Mouse (Mus musculus) hindbrain, postnatal 0 days (tissue): ENCODE measurements around the gene Ube2s. TPM values are rescaled to one million over a fixed set of nuclear protein-coding genes. Genes with fewer than 3 reads are reported as not detected.

Experiments
- ATAC-seq: fragments of 200-750 bp; cut with Nextera tagmentation; 2 replicates; pipeline ENCODE4 v1.8.0; 2017; ENCODE audit warnings: mild to moderate bottlenecking, moderate TSS enrichment, moderate library complexity
- DNase-seq: peaks from one replicate; pipeline ENCODE4 v3.0.0-alpha.2; 2015; ENCODE audit warnings: low spot score
- H3K27ac ChIP-seq: fragments of 300-500 bp; sonication (generic); 2 replicates; pipeline ENCODE4 v1.5.1; 2014; ENCODE audit warnings: mild to moderate bottlenecking
- H3K27me3 ChIP-seq: fragments of 300-500 bp; sonication (generic); 2 replicates; pipeline ENCODE4 v1.6.1; 2014; ENCODE audit warnings: low read length, mixed read lengths; ENCODE audit not compliant: insufficient read depth
- H3K36me3 ChIP-seq: fragments of 300-500 bp; sonication (generic); 2 replicates; pipeline ENCODE4 v1.6.1; 2014; ENCODE audit warnings: low read length, mixed read lengths; ENCODE audit not compliant: insufficient read depth
- H3K4me1 ChIP-seq: fragments of 300-500 bp; sonication (generic); 2 replicates; pipeline ENCODE4 v1.6.1; 2014; ENCODE audit warnings: antibody characterized with exemption, low read length, mixed read lengths; ENCODE audit not compliant: insufficient read depth
- H3K4me2 ChIP-seq: fragments of 300-500 bp; sonication (generic); 2 replicates; pipeline ENCODE4 v1.6.1; 2014; ENCODE audit warnings: low read depth, mild to moderate bottlenecking, low read length, moderate library complexity, mixed read lengths
- H3K4me3 ChIP-seq: fragments of 300-500 bp; sonication (generic); 2 replicates; pipeline ENCODE4 v1.5.1; 2014; ENCODE audit warnings: low read length
- H3K9ac ChIP-seq: fragments of 300-500 bp; sonication (generic); replicated peaks from 2 replicates; pipeline ENCODE4 v1.6.1; 2014; ENCODE audit warnings: mild to moderate bottlenecking, low read length, moderate library complexity, mixed read lengths
- H3K9me3 ChIP-seq: fragments of 300-500 bp; sonication (generic); 2 replicates; pipeline ENCODE4 v1.6.1; 2016; ENCODE audit warnings: low read length, mixed read lengths
- CTCF ChIP-seq: IDR thresholded peaks from 2 replicates; pipeline ENCODE4 v1.5.1; 2016; ENCODE audit warnings: antibody characterized with exemption, control low read depth, low read depth
- WGBS: fragments of 180-500 bp; shearing (Covaris S2); extraction: QIAGEN DNeasy Blood & Tissue Kit; methylation state at CpG from one replicate; pipeline ENCODE4 v1.1.7; 2014; 5-methylcytosine and 5-hydroxymethylcytosine counted together
- polyA plus RNA-seq: library from polyadenylated mRNA; unstranded; fragments of >200 nt; fragmentation: Nextera tagmentation; extraction: Ambion mirVana; gene quantifications from 2 replicates; pipeline ENCODE4 v1.2.1, GENCODE M21; 2015
- total RNA-seq: library from RNA; depleted of rRNA; stranded (reverse); fragments of >200 nt; gene quantifications from 2 replicates; pipeline ENCODE4 v1.2.3, GENCODE M21; 2014

Gene Ube2s
- total and polyA plus RNA-seq, 2 experiments from 2014 or later: 223 to 324 TPM

GRCm38 (mm10) chr7:4779921-4780320 is 32.5 kb downstream of the Ube2s start:
- no peak for TF ChIP-seq CTCF
- DNase-seq (no peak), ATAC-seq (no peak)
- H3K36me3 ChIP-seq: no peaks in the 10 kb centered on the region
- H3K9ac ChIP-seq: no peak overlapping the region
- H3K4me1 ChIP-seq: 0 out of 2 replicates have a peak, but pooled peaks cover 3% of the 10 kb centered on the region
- H3K4me2 ChIP-seq: no peak overlapping the region
- no peak overlapping the region for H3K4me3 ChIP-seq
- 33% methylated on average over 5 of the region's 5 CpGs for WGBS
- no peaks in the 10 kb centered on the region for H3K9me3 ChIP-seq
- no peak overlapping the region for H3K27ac ChIP-seq
- peaks cover 34% of the 10 kb centered on the region for H3K27me3 ChIP-seq

GRCm38 (mm10) chr7:4777851-4778637 is 34.3 kb downstream of the Ube2s start:
- Histone ChIP-seq H3K36me3 (no peaks in the 10 kb centered on the region), H3K4me3 (no peak overlapping the region), H3K27ac (no peak overlapping the region), H3K4me2 (no peak overlapping the region), H3K9ac (no peak overlapping the region), H3K27me3 (peaks cover 34% of the 10 kb centered on the region), H3K9me3 (no peaks in the 10 kb centered on the region), H3K4me1 (0 out of 2 replicates have a peak, but pooled peaks cover 3% of the 10 kb centered on the region)
- TF ChIP-seq CTCF: no peak
- DNase-seq: no peak
- no peak for ATAC-seq
- 5% methylated on average over 19 of the region's 20 CpGs for WGBS

DNA sequence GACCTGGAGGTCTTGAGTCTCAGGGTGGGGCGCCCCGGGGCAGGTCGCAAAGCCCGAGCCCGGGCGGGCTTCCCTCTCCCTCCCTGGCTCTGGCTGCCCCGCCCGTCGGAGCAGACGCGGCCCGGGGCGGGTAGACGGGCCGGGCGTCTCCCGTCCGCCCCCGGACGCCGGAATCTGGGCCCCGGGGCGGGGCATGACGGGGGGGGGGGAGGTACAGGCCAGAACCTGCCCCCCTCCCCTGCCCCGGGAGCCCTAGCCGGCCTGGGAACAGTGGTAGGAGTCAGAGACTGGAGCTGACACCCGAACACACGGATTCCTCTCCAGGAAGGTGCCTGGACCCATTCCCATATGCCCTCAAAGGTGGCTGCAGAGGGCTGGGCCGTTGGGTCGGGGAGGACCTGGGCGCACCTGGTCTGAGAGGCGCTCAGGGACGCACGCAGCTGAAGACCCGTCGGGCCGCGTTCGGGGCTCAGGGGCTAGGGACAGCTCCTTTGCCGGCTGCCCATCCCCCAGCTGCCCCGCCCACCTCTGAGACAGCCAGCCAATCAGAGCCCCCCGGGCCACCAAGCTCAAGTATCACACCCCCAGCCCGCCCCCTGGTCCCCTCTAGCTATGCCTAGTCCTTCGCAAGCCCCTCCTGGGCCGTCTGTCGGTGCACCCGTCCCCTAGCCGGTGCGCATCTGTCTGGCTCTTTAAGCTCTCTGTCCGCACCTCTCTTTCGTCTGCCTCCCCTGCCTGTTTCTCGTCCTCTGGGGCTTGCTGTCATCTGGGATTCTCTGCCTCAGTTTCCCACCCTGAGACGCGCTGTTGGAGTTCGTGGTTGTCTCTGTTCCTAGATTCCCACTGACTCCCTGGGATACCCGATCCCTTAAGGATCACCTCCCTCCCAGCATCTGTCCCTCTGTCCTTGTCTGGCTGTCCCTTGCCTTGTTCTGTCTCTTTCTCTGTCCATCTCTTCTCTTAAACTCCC is 35.2 kb downstream of the Ube2s start:
- H3K27me3 ChIP-seq: peaks cover 34% of the 10 kb centered on the region
- peak overlapping the region; percentile 52 for H3K4me2 ChIP-seq
- H3K9me3 ChIP-seq: no peaks in the 10 kb centered on the region
- DNase-seq: peak; percentile 67
- 0 out of 2 replicates have a peak, but pooled peaks cover 3% of the 10 kb centered on the region for H3K4me1 ChIP-seq
- ATAC-seq: peak; percentile 75
- 1% methylated on average over 39 of the region's 56 CpGs for WGBS
- H3K36me3 ChIP-seq: no peaks in the 10 kb centered on the region
- H3K27ac ChIP-seq: no peak overlapping the region
- peak overlapping the region; percentile 33; the same call in 1 of the 2 replicates for H3K9ac ChIP-seq
- peak overlapping the region; percentile 33 for H3K4me3 ChIP-seq
- no peak for TF ChIP-seq CTCF

DNA sequence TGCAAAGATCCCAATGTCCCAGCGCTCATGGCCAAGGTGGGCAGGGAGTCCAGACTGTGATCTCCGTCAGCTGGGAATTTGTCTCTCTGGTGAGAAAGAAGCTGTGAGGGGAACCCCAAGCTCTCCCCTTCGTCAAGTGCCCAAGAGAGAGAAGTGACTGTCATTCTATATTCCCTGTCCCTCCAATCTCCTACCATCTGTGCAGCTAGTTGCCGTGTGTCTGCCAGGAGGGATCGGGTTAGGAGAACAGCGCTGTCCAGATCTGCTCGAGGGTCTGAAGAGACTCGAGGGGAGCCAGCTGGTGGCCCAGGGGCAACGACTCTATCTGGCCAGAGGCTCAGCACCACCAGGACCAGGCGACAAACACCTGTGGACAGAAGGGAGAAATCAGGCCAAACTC is 36.3 kb downstream of the Ube2s start:
- Histone ChIP-seq H3K4me1 (0 out of 2 replicates have a peak, but pooled peaks cover 3% of the 10 kb centered on the region), H3K27me3 (peaks cover 34% of the 10 kb centered on the region), H3K9me3 (no peaks in the 10 kb centered on the region), H3K4me3 (no peak overlapping the region), H3K9ac (no peak overlapping the region), H3K36me3 (no peaks in the 10 kb centered on the region), H3K4me2 (no peak overlapping the region), H3K27ac (no peak overlapping the region)
- 55% methylated on average over 10 of the region's 10 CpGs for WGBS
- ATAC-seq (no peak), DNase-seq (no peak)
- no peak for TF ChIP-seq CTCF

DNA sequence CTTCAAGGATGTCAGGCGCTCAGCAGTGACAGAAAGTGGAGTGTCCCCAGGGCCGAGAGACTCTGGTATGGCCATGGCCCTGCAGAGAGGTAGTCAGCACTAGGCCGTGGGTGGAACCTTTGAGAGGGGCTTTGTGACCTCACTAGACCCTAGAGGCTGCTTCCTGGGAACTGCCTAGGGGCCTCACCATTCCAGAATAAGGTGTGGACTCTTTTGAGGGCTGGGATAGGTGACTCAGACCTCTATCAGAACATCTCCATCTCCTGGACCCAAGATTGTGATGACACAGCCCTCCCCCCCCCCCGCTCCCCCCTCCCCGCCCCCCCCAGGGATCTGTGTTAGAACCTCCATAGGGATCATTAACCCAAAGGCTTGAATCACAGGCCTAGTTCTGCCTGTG is 41.2 kb downstream of the Ube2s start, which contains the start of gene Fam71e2:
Gene Fam71e2 (minus strand): TSS at position 101 of the 400 bp plus-strand sequence.
- no peaks in the 10 kb centered on the region for H3K36me3 ChIP-seq
- 79% methylated on average over 3 of the region's 5 CpGs for WGBS
- no peak within 1 kb of the TSS for H3K4me2 ChIP-seq
- no peak within 1 kb of the TSS for H3K4me3 ChIP-seq
- no peaks in the 10 kb centered on the region for H3K4me1 ChIP-seq
- no peak within 1 kb of the TSS for H3K27ac ChIP-seq
- no peak within 1 kb of the TSS for H3K9ac ChIP-seq
- peaks cover 12% of the 10 kb centered on the region for H3K27me3 ChIP-seq
- TF ChIP-seq CTCF: no peak
- DNase-seq (no peak), ATAC-seq (no peak)
- no peaks in the 10 kb centered on the region for H3K9me3 ChIP-seq

GRCm38 (mm10) chr7:4764946-4765710 is 47.3 kb downstream of the Ube2s start:
- Histone ChIP-seq H3K4me2 (no peak overlapping the region), H3K4me3 (no peak overlapping the region), H3K9me3 (no peaks in the 10 kb centered on the region), H3K36me3 (no peaks in the 10 kb centered on the region), H3K27ac (no peak overlapping the region), H3K4me1 (no peaks in the 10 kb centered on the region), H3K9ac (no peak overlapping the region), H3K27me3 (no peaks in the 10 kb centered on the region)
- DNase-seq (no peak), ATAC-seq (no peak)
- WGBS: 21% methylated on average over 4 of the region's 4 CpGs
- no peak for TF ChIP-seq CTCF
